Mouse (Mus musculus) lung, adult 2 months (tissue): ENCODE results near the gene Foxp1.

Source experiments
- CTCF ChIP-seq: fragments of 200-500 bp; IDR thresholded peaks from 2 replicates; pipeline ENCODE4 v1.5.1; 2011; ENCODE audit warnings: mild to moderate bottlenecking, low read length, control low read depth; ENCODE audit not compliant: insufficient read depth
- POLR2A ChIP-seq: fragments of 200-500 bp; IDR thresholded peaks from 2 replicates; pipeline ENCODE4 v1.6.1; 2011; ENCODE audit warnings: low read depth, mild to moderate bottlenecking, control low read depth, low read length, borderline replicate concordance; ENCODE audit errors: extremely low read depth

- TF ChIP-seq CTCF (no peak), POLR2A (no peak)
Observed at GRCm38 (mm10) chr6:99377131-99377530, 145.4 kb downstream of the Foxp1 start.
